Mouse (Mus musculus) midbrain, embryonic 14.5 days (tissue): ENCODE measurements at regions not wholly inside any gene's neighbourhood (a gene's known extent, or its start where the extent isn't known, plus 50 kb on each side); places are given as distances from the start of the nearest gene placed in this dataset.
A peak's percentile ranks its signal among the peaks of the same experiment; 100 is the strongest.

ENCODE experiments used
- ATAC-seq: fragments of 200-750 bp; cut with Nextera tagmentation; 2 replicates; pipeline ENCODE4 v1.8.0; 2017; ENCODE audit warnings: moderate number of reproducible peaks, moderate library complexity; ENCODE audit not compliant: low FRiP score, low TSS enrichment
- DNase-seq: peaks from one replicate; pipeline ENCODE4 v3.0.0-alpha.2; 2015
- H3K27ac ChIP-seq: fragments of 300-500 bp; sonication (generic); replicated peaks from 2 replicates; pipeline ENCODE4 v1.5.1; 2014; ENCODE audit warnings: mild to moderate bottlenecking, low read depth, low read length, moderate library complexity
- H3K27me3 ChIP-seq: fragments of 300-500 bp; sonication (generic); 2 replicates; pipeline ENCODE4 v1.6.1; 2014; ENCODE audit warnings: low read length, control low read depth, mixed read lengths; ENCODE audit not compliant: control insufficient read depth, insufficient read depth
- H3K36me3 ChIP-seq: fragments of 300-500 bp; sonication (generic); 2 replicates; pipeline ENCODE4 v1.6.1; 2014; ENCODE audit warnings: low read length, control low read depth; ENCODE audit not compliant: control insufficient read depth, insufficient read depth
- H3K4me1 ChIP-seq: fragments of 300-500 bp; sonication (generic); 2 replicates; pipeline ENCODE4 v1.6.1; 2014; ENCODE audit warnings: mild to moderate bottlenecking, antibody characterized with exemption, low read length, control low read depth; ENCODE audit not compliant: control insufficient read depth, insufficient read depth
- H3K4me2 ChIP-seq: fragments of 300-500 bp; sonication (generic); 2 replicates; pipeline ENCODE4 v1.6.1; 2014; ENCODE audit warnings: mild to moderate bottlenecking, low read length, moderate library complexity
- H3K4me3 ChIP-seq: fragments of 300-500 bp; sonication (generic); replicated peaks from 2 replicates; pipeline ENCODE4 v1.5.1; 2014; ENCODE audit warnings: low read depth, low read length
- H3K9ac ChIP-seq: fragments of 300-500 bp; sonication (generic); replicated peaks from 2 replicates; pipeline ENCODE4 v1.6.1; 2014; ENCODE audit warnings: mild to moderate bottlenecking, low read length, moderate library complexity
- H3K9me3 ChIP-seq: fragments of 300-500 bp; sonication (generic); 2 replicates; pipeline ENCODE4 v1.6.1; 2016; ENCODE audit warnings: low read length, control low read depth, mixed read lengths; ENCODE audit not compliant: control insufficient read depth
- WGBS: fragments of 180-500 bp; shearing (Covaris S2); extraction: QIAGEN DNeasy Blood & Tissue Kit; methylation state at CpG from one replicate; pipeline ENCODE4 v1.1.7; 2014; 5-methylcytosine and 5-hydroxymethylcytosine counted together

GRCm38 (mm10) chr13:115316681-115317080, 214.9 kb upstream of the Itga1 start:
- ATAC-seq (no peak), DNase-seq (no peak)
- H3K27ac ChIP-seq: no peak overlapping the region
- no peaks in the 10 kb centered on the region for H3K4me1 ChIP-seq
- H3K4me3 ChIP-seq: no peak overlapping the region
- H3K4me2 ChIP-seq: no peak overlapping the region
- WGBS: 86% methylated on average over 3 of the region's 3 CpGs
- H3K9ac ChIP-seq: no peak overlapping the region
- no peaks in the 10 kb centered on the region for H3K27me3 ChIP-seq
- H3K9me3 ChIP-seq: no peaks in the 10 kb centered on the region
- H3K36me3 ChIP-seq: no peaks in the 10 kb centered on the region

- no peak overlapping the region for H3K27ac ChIP-seq
- no peaks in the 10 kb centered on the region for H3K36me3 ChIP-seq
- ATAC-seq (no peak), DNase-seq (no peak)
- no peak overlapping the region for H3K4me2 ChIP-seq
- 65% methylated on average over 3 of the region's 3 CpGs for WGBS
- no peaks in the 10 kb centered on the region for H3K9me3 ChIP-seq
- H3K27me3 ChIP-seq: no peaks in the 10 kb centered on the region
- H3K4me1 ChIP-seq: no peaks in the 10 kb centered on the region
- no peak overlapping the region for H3K4me3 ChIP-seq
- no peak overlapping the region for H3K9ac ChIP-seq
These were observed 206.8 kb upstream of the Itga1 start for GRCm38 (mm10) chr13:115308586-115308985.

GRCm38 (mm10) chr13:115287371-115287770, 185.6 kb upstream of the Itga1 start:
- Histone ChIP-seq H3K9me3 (no peaks in the 10 kb centered on the region), H3K27ac (no peak overlapping the region), H3K36me3 (no peaks in the 10 kb centered on the region), H3K9ac (no peak overlapping the region), H3K27me3 (no peaks in the 10 kb centered on the region), H3K4me3 (no peak overlapping the region), H3K4me2 (no peak overlapping the region), H3K4me1 (no peaks in the 10 kb centered on the region)
- 39% methylated on average over 3 of the region's 3 CpGs for WGBS
- ATAC-seq (no peak; the same call in 1 of the 2 replicates), DNase-seq (peak; percentile 92)

GRCm38 (mm10) chr13:115266164-115266563, 164.4 kb upstream of the Itga1 start:
- Histone ChIP-seq H3K36me3 (no peaks in the 10 kb centered on the region), H3K4me3 (no peak overlapping the region), H3K4me1 (0 out of 2 replicates have a peak, but pooled peaks cover 5% of the 10 kb centered on the region), H3K9ac (no peak overlapping the region), H3K4me2 (no peak overlapping the region), H3K27me3 (no peaks in the 10 kb centered on the region), H3K27ac (no peak overlapping the region), H3K9me3 (no peaks in the 10 kb centered on the region)
- DNase-seq (peak; percentile 50), ATAC-seq (no peak)
- WGBS: 73% methylated on average over 6 of the region's 6 CpGs

GRCm38 (mm10) chr13:115257345-115257744, 155.6 kb upstream of the Itga1 start:
- peak; percentile 28 for DNase-seq
- no peak for ATAC-seq
- 32% methylated on average over 2 of the region's 2 CpGs for WGBS
- H3K4me2 ChIP-seq: no peak overlapping the region
- H3K9me3 ChIP-seq: no peaks in the 10 kb centered on the region
- H3K9ac ChIP-seq: no peak overlapping the region
- 0 out of 2 replicates have a peak, but pooled peaks cover 3% of the 10 kb centered on the region for H3K4me1 ChIP-seq
- H3K36me3 ChIP-seq: no peaks in the 10 kb centered on the region
- H3K27me3 ChIP-seq: no peaks in the 10 kb centered on the region
- no peak overlapping the region for H3K27ac ChIP-seq
- no peak overlapping the region for H3K4me3 ChIP-seq

GRCm38 (mm10) chr13:115252541-115252940, 150.8 kb upstream of the Itga1 start:
- H3K9me3 ChIP-seq: no peaks in the 10 kb centered on the region
- H3K4me1 ChIP-seq: 0 out of 2 replicates have a peak, but pooled peaks cover 3% of the 10 kb centered on the region
- no peak overlapping the region for H3K9ac ChIP-seq
- WGBS: 60% methylated on average over 3 of the region's 3 CpGs
- no peak overlapping the region for H3K4me2 ChIP-seq
- H3K4me3 ChIP-seq: no peak overlapping the region
- no peaks in the 10 kb centered on the region for H3K36me3 ChIP-seq
- no peak overlapping the region for H3K27ac ChIP-seq
- H3K27me3 ChIP-seq: no peaks in the 10 kb centered on the region
- DNase-seq (no peak), ATAC-seq (no peak)

- ATAC-seq: no peak
These were observed 130.2 kb upstream of the Itga1 start for GRCm38 (mm10) chr13:115231981-115232380.

GRCm38 (mm10) chr13:115230494-115230893, 128.7 kb upstream of the Itga1 start:
- no peaks in the 10 kb centered on the region for H3K27me3 ChIP-seq
- H3K36me3 ChIP-seq: no peaks in the 10 kb centered on the region
- no peak overlapping the region for H3K4me3 ChIP-seq
- no peak overlapping the region for H3K4me2 ChIP-seq
- no peak overlapping the region for H3K27ac ChIP-seq
- 31% methylated on average over 13 of the region's 13 CpGs for whole genome bisulfite sequencing
- ATAC-seq (peak; percentile 11; the same call in 1 of the 2 replicates), DNase-seq (peak; percentile 93)
- H3K4me1 ChIP-seq: no peaks in the 10 kb centered on the region
- no peaks in the 10 kb centered on the region for H3K9me3 ChIP-seq
- no peak overlapping the region for H3K9ac ChIP-seq

More at GRCm38 (mm10) chr13:115231981-115232380, 130.2 kb upstream of the Itga1 start:
- DNase-seq: no peak
- Histone ChIP-seq H3K27ac (no peak overlapping the region), H3K36me3 (no peaks in the 10 kb centered on the region), H3K9ac (no peak overlapping the region), H3K9me3 (no peaks in the 10 kb centered on the region), H3K27me3 (no peaks in the 10 kb centered on the region), H3K4me3 (no peak overlapping the region), H3K4me1 (no peaks in the 10 kb centered on the region), H3K4me2 (no peak overlapping the region)
- WGBS: 92% methylated on average over 4 of the region's 4 CpGs

DNA sequence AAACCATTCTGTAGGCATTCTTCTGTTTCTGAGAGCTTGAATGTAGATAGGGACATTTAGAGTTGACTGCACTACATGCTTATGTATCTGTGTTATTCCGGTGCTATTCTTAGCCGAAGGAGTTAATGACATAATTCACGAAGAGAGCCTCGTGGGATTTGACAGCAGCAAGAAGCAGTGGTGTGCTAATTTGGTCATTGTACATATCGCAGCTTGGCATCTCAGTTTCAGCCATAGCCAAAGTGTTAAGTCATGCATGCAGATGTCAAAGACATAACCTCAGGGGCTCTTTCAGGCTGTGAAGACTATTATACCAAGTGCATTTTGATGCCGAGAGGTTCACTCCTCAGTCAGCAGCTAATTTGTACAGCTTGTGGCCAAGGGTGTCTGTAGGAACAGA, 125.1 kb upstream of the Itga1 start:
- H3K27me3 ChIP-seq: no peaks in the 10 kb centered on the region
- DNase-seq (peak; percentile 37), ATAC-seq (no peak)
- H3K4me2 ChIP-seq: no peak overlapping the region
- 32% methylated on average over 6 of the region's 6 CpGs for WGBS
- H3K9me3 ChIP-seq: no peaks in the 10 kb centered on the region
- H3K36me3 ChIP-seq: no peaks in the 10 kb centered on the region
- no peak overlapping the region for H3K27ac ChIP-seq
- H3K4me3 ChIP-seq: no peak overlapping the region
- H3K9ac ChIP-seq: no peak overlapping the region
- H3K4me1 ChIP-seq: no peaks in the 10 kb centered on the region
